ENCODE assay signal across 18 mouse cellular contexts in the genomic region with DNA sequence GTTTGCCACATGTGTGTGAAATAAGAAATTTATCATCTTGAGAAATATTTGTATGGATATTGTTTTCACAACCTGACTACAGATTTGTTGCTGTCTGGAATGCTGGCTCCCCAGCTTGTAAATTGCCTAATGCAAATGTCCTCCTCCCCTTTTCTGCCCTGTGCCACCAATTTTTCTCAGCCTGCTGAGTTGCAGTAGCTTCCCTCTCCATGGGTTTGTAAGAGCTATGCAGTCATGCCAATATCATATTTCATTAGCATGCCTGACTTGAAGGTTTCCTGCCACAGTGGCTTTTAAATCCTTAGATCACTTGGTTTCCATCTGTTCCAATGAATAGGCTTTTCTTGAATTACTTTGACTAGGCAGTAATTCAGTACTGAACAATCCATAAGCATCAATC.
DNase-seq lines count a peak whose midpoint lies in the region; ATAC-seq lines count a peak whose summit lies in the region.
"Had no signal": no experiment of that assay in that cellular context is flagged by ENCODE, and none has a peak within 500 bp of the region (broad histone marks: within the 10 kb centered on the region; RNA-seq: fewer than 3 reads in every experiment).

No protein-coding gene starts in this region.

- H3K4me2 ChIP-seq in hindbrain, embryonic 13.5 days, result no peak overlapping the region
- H3K4me2 ChIP-seq in hindbrain, embryonic 11.5 days (replicated peaks; ENCODE audit: low read depth, low read length), result no peak overlapping the region
- H3K4me2 ChIP-seq in neural tube, embryonic 13.5 days, result no peak overlapping the region
- H3K4me2 ChIP-seq in kidney, embryonic 15.5 days, result no peak overlapping the region
- H3K4me2 ChIP-seq: midbrain, embryonic 13.5 days had no signal

- H3K4me3 ChIP-seq in hindbrain, embryonic 13.5 days, result no peak overlapping the region
- H3K4me3 ChIP-seq in hindbrain, embryonic 11.5 days (ENCODE audit: low read depth, low read length), result no peak overlapping the region
- H3K4me3 ChIP-seq in neural tube, embryonic 13.5 days, result no peak overlapping the region
- H3K4me3 ChIP-seq in kidney, embryonic 15.5 days (replicated peaks), result no peak overlapping the region
- H3K4me3 ChIP-seq: layer of hippocampus, adult 2 months; midbrain, embryonic 13.5 days had no signal

- H3K36me3 ChIP-seq in hindbrain, embryonic 13.5 days, result no peaks in the 10 kb centered on the region
- H3K36me3 ChIP-seq in hindbrain, embryonic 11.5 days (ENCODE audit: control insufficient read depth, insufficient read depth, low read length), result no peaks in the 10 kb centered on the region
- no peaks in the 10 kb centered on the region for H3K36me3 ChIP-seq in neural tube, embryonic 13.5 days
- no peaks in the 10 kb centered on the region for H3K36me3 ChIP-seq in kidney, embryonic 15.5 days
- H3K36me3 ChIP-seq: midbrain, embryonic 13.5 days had no signal

- no peaks in the 10 kb centered on the region for H3K27me3 ChIP-seq in hindbrain, embryonic 13.5 days
- H3K27me3 ChIP-seq in hindbrain, embryonic 11.5 days (ENCODE audit: control insufficient read depth, insufficient read depth, low read length), result no peaks in the 10 kb centered on the region
- no peaks in the 10 kb centered on the region for H3K27me3 ChIP-seq in neural tube, embryonic 13.5 days
- H3K27me3 ChIP-seq in kidney, embryonic 15.5 days, result no peaks in the 10 kb centered on the region
- H3K27me3 ChIP-seq: midbrain, embryonic 13.5 days had no signal

- peak; percentile 54; the same call in 1 of the 2 replicates for ATAC-seq in hindbrain, embryonic 13.5 days (ENCODE audit: low FRiP score)
- ATAC-seq in hindbrain, embryonic 11.5 days (ENCODE audit: low FRiP score), result no peak
- ATAC-seq in neural tube, embryonic 13.5 days (ENCODE audit: low read depth), result peak; percentile 63
- ATAC-seq in kidney, embryonic 15.5 days (replicated peaks; ENCODE audit: low FRiP score), result no peak
- ATAC-seq: activated CD4-positive, CD25-positive, alpha-beta regulatory T cell, adult 4 months; Patski had no signal

- H3K27ac ChIP-seq in hindbrain, embryonic 13.5 days, result no peak overlapping the region
- H3K27ac ChIP-seq in hindbrain, embryonic 11.5 days (ENCODE audit: low read depth, low read length), result no peak overlapping the region
- no peak overlapping the region for H3K27ac ChIP-seq in neural tube, embryonic 13.5 days (replicated peaks)
- H3K27ac ChIP-seq in kidney, embryonic 15.5 days, result no peak overlapping the region
- H3K27ac ChIP-seq: kidney, postnatal 0 days; layer of hippocampus, adult 2 months; macrophage; midbrain, embryonic 13.5 days had no signal

- DNase-seq in hindbrain, embryonic 11.5 days (ENCODE audit: low spot score), result no peak
- no peak for DNase-seq in neural tube, embryonic 10.5 days (ENCODE audit: extremely low spot score, low spot score)
- DNase-seq in forelimb bud, embryonic 11.5 days (ENCODE audit: low read depth, low spot score), result peak; percentile 11
- no peak for DNase-seq in left cerebral cortex, adult 9 months (ENCODE audit: low spot score in 2 of 2)
- DNase-seq: adrenal gland, postnatal 14 days; cerebellum, adult 18-20 months; gastrocnemius, postnatal 36 days; lung, adult 18-20 months; spleen, adult 18-20 months had no signal

- H3K4me1 ChIP-seq in hindbrain, embryonic 13.5 days (replicated peaks), result no peaks in the 10 kb centered on the region
- H3K4me1 ChIP-seq in hindbrain, embryonic 11.5 days (replicated peaks; ENCODE audit: control insufficient read depth, insufficient read depth, low read length), result no peaks in the 10 kb centered on the region
- H3K4me1 ChIP-seq in neural tube, embryonic 13.5 days (replicated peaks), result 0 out of 2 replicates have a peak, but pooled peaks cover 7% of the 10 kb centered on the region
- no peaks in the 10 kb centered on the region for H3K4me1 ChIP-seq in kidney, embryonic 15.5 days
- H3K4me1 ChIP-seq: midbrain, embryonic 13.5 days had no signal

- no peak overlapping the region for H3K9ac ChIP-seq in hindbrain, embryonic 13.5 days
- no peak overlapping the region for H3K9ac ChIP-seq in hindbrain, embryonic 11.5 days (ENCODE audit: low read depth, low read length)
- H3K9ac ChIP-seq in neural tube, embryonic 13.5 days, result no peak overlapping the region
- H3K9ac ChIP-seq in kidney, embryonic 15.5 days, result no peak overlapping the region
- H3K9ac ChIP-seq: midbrain, embryonic 13.5 days had no signal

- no peaks in the 10 kb centered on the region for H3K9me3 ChIP-seq in hindbrain, embryonic 13.5 days
- H3K9me3 ChIP-seq in hindbrain, embryonic 11.5 days (ENCODE audit: control insufficient read depth, low read length), result no peaks in the 10 kb centered on the region
- 0 out of 2 replicates have a peak, but pooled peaks cover 5% of the 10 kb centered on the region for H3K9me3 ChIP-seq in neural tube, embryonic 13.5 days
- H3K9me3 ChIP-seq in kidney, embryonic 15.5 days (replicated peaks), result no peaks in the 10 kb centered on the region; the same call in 1 of the 2 replicates
- H3K9me3 ChIP-seq: midbrain, embryonic 13.5 days had no signal

Comparison
In these comparisons a context has a peak if more than half of its experiments do, and no peak if none do; other contexts are left out.
1. ATAC-seq: peak in hindbrain, embryonic 13.5 days (single experiment) and neural tube, embryonic 13.5 days (single experiment); none in hindbrain, embryonic 11.5 days (single experiment) and kidney, embryonic 15.5 days (single experiment).